Mouse (Mus musculus): Measurements from ENCODE around the gene Mapkapk5. TPM values are rescaled to one million over a fixed set of nuclear protein-coding genes. Genes with fewer than 3 reads are reported as not detected.

Mapkapk5 gene
- polyA plus RNA-seq, 1 experiment from 2014 or later: 58.9 TPM

DNA sequence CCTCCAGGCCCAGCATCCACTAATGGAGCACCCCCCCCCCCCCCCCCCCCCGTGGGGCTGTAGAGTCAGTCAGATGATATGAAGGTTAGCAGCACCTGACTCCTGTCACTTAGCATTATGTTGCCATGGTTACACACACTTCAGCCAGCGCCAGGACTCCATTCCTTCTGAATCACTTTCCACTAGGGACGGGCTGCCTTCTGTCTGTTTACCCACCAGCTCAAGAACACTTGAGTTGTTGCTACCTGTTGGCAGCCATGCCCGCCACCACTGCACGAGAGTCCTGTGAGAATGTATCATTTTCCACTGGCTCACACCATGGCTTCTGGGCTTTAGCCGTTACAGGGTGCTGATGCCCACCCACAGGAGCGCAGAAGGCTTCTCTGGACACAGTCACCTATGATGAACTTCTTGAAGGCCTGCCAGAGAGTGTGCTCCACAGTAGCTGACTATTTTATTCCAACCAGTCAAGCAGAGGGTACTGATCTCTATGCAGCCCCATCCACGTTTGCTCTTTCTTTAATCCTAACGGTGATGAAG, 24.2 kb upstream of the Mapkapk5 start:
- ATAC-seq (ENCODE audit: low FRiP score) (no peak), DNase-seq (ENCODE audit: low spot score) (no peak)
- Histone ChIP-seq H3K36me3 (replicated peaks; ENCODE audit: control insufficient read depth, insufficient read depth) (peaks cover 49% of the 10 kb centered on the region), H3K9ac (no peak overlapping the region), H3K4me3 (replicated peaks; ENCODE audit: low read length) (no peak overlapping the region), H3K4me2 (replicated peaks) (no peak overlapping the region), H3K27ac (no peak overlapping the region), H3K9me3 (ENCODE audit: control insufficient read depth, low read length) (no peaks in the 10 kb centered on the region), H3K27me3 (ENCODE audit: control insufficient read depth, insufficient read depth, low read length) (no peaks in the 10 kb centered on the region), H3K4me1 (replicated peaks; ENCODE audit: control insufficient read depth, insufficient read depth, low read length) (no peaks in the 10 kb centered on the region)
- 79% methylated on average over 8 of the region's 9 CpGs for WGBS

DNA sequence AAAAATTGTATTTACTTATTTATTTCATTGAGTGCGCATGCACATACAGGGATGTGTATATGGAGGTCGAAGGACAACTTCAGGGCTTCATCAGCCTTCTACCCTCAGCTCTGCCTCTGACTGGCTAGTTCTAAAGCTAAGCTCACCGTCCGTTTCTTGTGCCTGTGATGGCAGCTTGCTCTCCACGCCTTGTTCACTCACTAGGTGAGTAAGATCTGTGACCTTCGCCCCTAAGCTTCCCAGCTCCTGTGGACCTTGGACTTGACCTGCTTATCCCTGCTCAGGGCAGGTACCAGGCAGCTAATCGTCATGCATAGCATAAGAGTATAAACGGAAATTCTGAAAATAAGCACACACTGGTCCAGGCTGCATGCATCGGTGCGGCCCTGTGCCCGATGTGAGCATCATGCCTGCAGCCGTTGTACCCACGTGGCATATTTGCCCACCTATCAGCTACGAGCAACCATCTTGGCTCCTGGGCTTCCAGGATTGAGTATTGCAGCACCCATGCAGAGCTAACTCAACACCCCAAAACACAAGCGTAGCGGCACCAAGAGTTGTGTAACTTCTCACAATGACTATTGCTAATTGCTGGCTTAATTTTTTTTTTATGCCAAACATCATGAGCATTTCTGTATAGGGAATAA, 20.5 kb upstream of the Mapkapk5 start:
- H3K9me3 ChIP-seq (ENCODE audit: control insufficient read depth, low read length): no peaks in the 10 kb centered on the region
- H3K9ac ChIP-seq: no peak overlapping the region
- no peak for ATAC-seq (ENCODE audit: low FRiP score)
- no peak overlapping the region for H3K4me2 ChIP-seq (replicated peaks)
- no peak for DNase-seq (ENCODE audit: low spot score)
- no peak overlapping the region for H3K27ac ChIP-seq
- WGBS: 93% methylated on average over 16 of the region's 16 CpGs
- H3K4me1 ChIP-seq (replicated peaks; ENCODE audit: control insufficient read depth, insufficient read depth, low read length): no peaks in the 10 kb centered on the region
- no peak overlapping the region for H3K4me3 ChIP-seq (replicated peaks; ENCODE audit: low read length)
- H3K36me3 ChIP-seq (replicated peaks; ENCODE audit: control insufficient read depth, insufficient read depth): peaks cover 26% of the 10 kb centered on the region
- no peaks in the 10 kb centered on the region for H3K27me3 ChIP-seq (ENCODE audit: control insufficient read depth, insufficient read depth, low read length)

- Histone ChIP-seq H3K27ac (no peak overlapping the region), H3K4me1 (replicated peaks; ENCODE audit: control insufficient read depth, insufficient read depth, low read length) (no peaks in the 10 kb centered on the region), H3K27me3 (ENCODE audit: control insufficient read depth, insufficient read depth, low read length) (no peaks in the 10 kb centered on the region), H3K9ac (no peak overlapping the region), H3K36me3 (replicated peaks; ENCODE audit: control insufficient read depth, insufficient read depth) (peaks cover 13% of the 10 kb centered on the region; the same call in 1 of the 2 replicates), H3K4me3 (replicated peaks; ENCODE audit: low read length) (no peak overlapping the region), H3K9me3 (ENCODE audit: control insufficient read depth, low read length) (no peaks in the 10 kb centered on the region), H3K4me2 (replicated peaks) (peak overlapping the region; percentile 19; the same call in 1 of the 2 replicates)
- 15% methylated on average over 11 of the region's 11 CpGs for WGBS
- ATAC-seq (ENCODE audit: low FRiP score) (no peak), DNase-seq (ENCODE audit: low spot score) (peak; percentile 90)
These were observed 18.8 kb upstream of the Mapkapk5 start for GRCm38 (mm10) chr5:121564468-121564895.

DNA sequence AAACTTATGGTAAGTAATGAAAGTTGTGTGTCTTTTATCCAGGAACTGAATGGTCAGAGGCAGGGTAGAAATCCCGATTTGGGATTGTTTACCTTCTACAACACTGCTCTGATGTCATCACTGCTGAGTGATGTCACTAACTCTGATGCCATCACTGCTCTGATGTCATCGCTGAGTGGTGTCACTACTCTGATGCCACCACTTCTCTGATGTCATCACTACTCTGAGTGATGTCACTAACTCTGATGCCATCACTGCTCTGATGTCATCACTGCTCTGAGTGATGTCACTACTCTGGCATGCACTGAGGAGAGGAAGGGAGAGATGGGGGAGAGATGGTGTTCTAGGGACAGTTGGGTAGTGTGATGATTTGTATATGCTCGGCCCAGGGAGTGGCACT, 16.7 kb upstream of the Mapkapk5 start:
- Histone ChIP-seq H3K27me3 (ENCODE audit: control insufficient read depth, insufficient read depth, low read length) (no peaks in the 10 kb centered on the region), H3K4me2 (replicated peaks) (no peak overlapping the region), H3K9ac (no peak overlapping the region), H3K4me1 (replicated peaks; ENCODE audit: control insufficient read depth, insufficient read depth, low read length) (no peaks in the 10 kb centered on the region), H3K36me3 (replicated peaks; ENCODE audit: control insufficient read depth, insufficient read depth) (peaks cover 2% of the 10 kb centered on the region; the same call in 1 of the 2 replicates), H3K9me3 (ENCODE audit: control insufficient read depth, low read length) (no peaks in the 10 kb centered on the region), H3K4me3 (replicated peaks; ENCODE audit: low read length) (no peak overlapping the region), H3K27ac (no peak overlapping the region)
- WGBS: 88% methylated on average over 3 of the region's 3 CpGs
- DNase-seq (ENCODE audit: low spot score) (no peak), ATAC-seq (ENCODE audit: low FRiP score) (no peak)

GRCm38 (mm10) chr5:121549196-121549595, 3.5 kb upstream of the Mapkapk5 start:
- no peak overlapping the region for H3K27ac ChIP-seq
- H3K36me3 ChIP-seq (replicated peaks; ENCODE audit: control insufficient read depth, insufficient read depth): no peaks in the 10 kb centered on the region
- H3K27me3 ChIP-seq (ENCODE audit: control insufficient read depth, insufficient read depth, low read length): no peaks in the 10 kb centered on the region
- H3K4me2 ChIP-seq (replicated peaks): no peak overlapping the region
- WGBS: 95% methylated on average over 7 of the region's 7 CpGs
- no peak overlapping the region for H3K4me3 ChIP-seq (replicated peaks; ENCODE audit: low read length)
- H3K9ac ChIP-seq: no peak overlapping the region
- DNase-seq (ENCODE audit: low spot score) (no peak), ATAC-seq (ENCODE audit: low FRiP score) (no peak)
- peaks cover 6% of the 10 kb centered on the region for H3K4me1 ChIP-seq (replicated peaks; ENCODE audit: control insufficient read depth, insufficient read depth, low read length)
- no peaks in the 10 kb centered on the region for H3K9me3 ChIP-seq (ENCODE audit: control insufficient read depth, low read length)

GRCm38 (mm10) chr5:121547084-121547483, 1.4 kb upstream of the Mapkapk5 start:
- Histone ChIP-seq H3K9me3 (ENCODE audit: control insufficient read depth, low read length) (no peaks in the 10 kb centered on the region), H3K9ac (no peak overlapping the region), H3K4me2 (replicated peaks) (no peak overlapping the region), H3K27ac (no peak overlapping the region), H3K4me3 (replicated peaks; ENCODE audit: low read length) (no peak overlapping the region), H3K4me1 (replicated peaks; ENCODE audit: control insufficient read depth, insufficient read depth, low read length) (peaks cover 12% of the 10 kb centered on the region), H3K36me3 (replicated peaks; ENCODE audit: control insufficient read depth, insufficient read depth) (no peaks in the 10 kb centered on the region), H3K27me3 (ENCODE audit: control insufficient read depth, insufficient read depth, low read length) (no peaks in the 10 kb centered on the region)
- ATAC-seq (ENCODE audit: low FRiP score) (no peak), DNase-seq (ENCODE audit: low spot score) (no peak)
- 96% methylated on average over 3 of the region's 3 CpGs for WGBS

DNA sequence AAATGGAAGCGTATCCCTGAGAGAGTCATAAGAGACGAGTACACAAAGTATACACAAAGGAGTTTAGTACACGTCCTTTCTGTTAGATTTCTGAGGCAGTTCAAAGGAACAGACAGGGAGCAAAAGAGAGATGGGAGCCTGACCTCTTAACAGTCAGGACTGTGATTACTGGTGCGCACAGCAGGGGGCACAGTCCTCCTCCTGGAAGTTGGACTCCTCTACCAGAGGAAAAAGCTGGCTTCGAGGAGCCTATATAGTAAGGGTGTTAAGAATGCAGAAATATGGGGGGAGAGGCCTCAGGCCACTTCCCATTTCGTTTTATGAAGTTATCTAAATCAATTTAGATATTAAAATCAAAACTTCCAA, 808 bp upstream of the Mapkapk5 start:
- Histone ChIP-seq H3K9me3 (ENCODE audit: control insufficient read depth, low read length) (no peaks in the 10 kb centered on the region), H3K27ac (no peak overlapping the region), H3K4me2 (replicated peaks) (peak overlapping the region; percentile 93), H3K4me3 (replicated peaks; ENCODE audit: low read length) (peak overlapping the region; percentile 99), H3K27me3 (ENCODE audit: control insufficient read depth, insufficient read depth, low read length) (no peaks in the 10 kb centered on the region), H3K9ac (peak overlapping the region; percentile 97), H3K36me3 (replicated peaks; ENCODE audit: control insufficient read depth, insufficient read depth) (no peaks in the 10 kb centered on the region), H3K4me1 (replicated peaks; ENCODE audit: control insufficient read depth, insufficient read depth, low read length) (peaks cover 12% of the 10 kb centered on the region)
- 33% methylated on average over 6 of the region's 6 CpGs for WGBS
- DNase-seq (ENCODE audit: low spot score) (peak; percentile 44), ATAC-seq (ENCODE audit: low FRiP score) (peak; percentile 19; the same call in 1 of the 2 replicates)

GRCm38 (mm10) chr5:121544910-121545792, 554 bp downstream of the Mapkapk5 start, which contains the start of the genes Adam1a and Gm42878:
Adam1a (minus strand) TSS chr5:121545482.
Gm42878 (minus strand) TSS chr5:121545482.
- peaks cover 12% of the 10 kb centered on the region for H3K4me1 ChIP-seq (replicated peaks; ENCODE audit: control insufficient read depth, insufficient read depth, low read length)
- WGBS: under 1% methylated on average over 48 of the region's 97 CpGs
- ATAC-seq (ENCODE audit: low FRiP score) (peak; percentile 35), DNase-seq (ENCODE audit: low spot score) (no peak)
- peak within 1 kb of the TSS; percentile 97 for H3K9ac ChIP-seq
- H3K4me2 ChIP-seq (replicated peaks): peak within 1 kb of the TSS; percentile 93
- peak within 1 kb of the TSS; percentile 99 for H3K4me3 ChIP-seq (replicated peaks; ENCODE audit: low read length)
- H3K27ac ChIP-seq: peak within 1 kb of the TSS; percentile 97
- H3K9me3 ChIP-seq (ENCODE audit: control insufficient read depth, low read length): no peaks in the 10 kb centered on the region
- H3K27me3 ChIP-seq (ENCODE audit: control insufficient read depth, insufficient read depth, low read length): no peaks in the 10 kb centered on the region
- no peaks in the 10 kb centered on the region for H3K36me3 ChIP-seq (replicated peaks; ENCODE audit: control insufficient read depth, insufficient read depth)

DNA sequence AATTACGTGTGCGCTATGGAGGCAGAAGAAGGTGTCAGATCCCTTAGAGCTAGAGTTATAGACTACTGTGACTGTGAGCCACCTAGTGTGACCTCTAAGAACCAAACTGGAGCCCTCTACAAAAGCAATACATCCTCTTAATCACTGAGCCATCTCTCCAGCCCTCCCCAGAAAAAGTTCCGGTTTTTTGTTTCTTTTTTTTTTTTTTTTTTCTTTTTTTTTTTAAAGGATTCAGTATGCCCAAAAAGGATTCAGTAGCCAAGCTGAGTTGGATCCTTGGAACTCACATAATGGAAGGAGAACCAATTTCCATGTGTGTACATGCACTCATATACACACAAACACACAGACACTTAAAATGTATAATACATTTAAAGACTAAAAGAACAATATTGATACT, 2.3 kb downstream of the Mapkapk5 start:
- 0 out of 2 replicates have a peak overlapping the region, but pooled peaks have one; percentile 93 for H3K4me2 ChIP-seq (replicated peaks)
- no peaks in the 10 kb centered on the region for H3K9me3 ChIP-seq (ENCODE audit: control insufficient read depth, low read length)
- H3K27me3 ChIP-seq (ENCODE audit: control insufficient read depth, insufficient read depth, low read length): no peaks in the 10 kb centered on the region
- no peak overlapping the region for H3K9ac ChIP-seq
- peaks cover 12% of the 10 kb centered on the region for H3K4me1 ChIP-seq (replicated peaks; ENCODE audit: control insufficient read depth, insufficient read depth, low read length)
- H3K27ac ChIP-seq: no peak overlapping the region
- no peaks in the 10 kb centered on the region for H3K36me3 ChIP-seq (replicated peaks; ENCODE audit: control insufficient read depth, insufficient read depth)
- H3K4me3 ChIP-seq (replicated peaks; ENCODE audit: low read length): no peak overlapping the region
- no peak for ATAC-seq (ENCODE audit: low FRiP score)
- no peak for DNase-seq (ENCODE audit: low spot score)
- WGBS: 88% methylated on average over 3 of the region's 3 CpGs
